Mouse (Mus musculus) testis, adult 2 months (tissue): Measurements from ENCODE around the gene Smarce1. TPM values are rescaled to one million over a fixed set of nuclear protein-coding genes. Genes with fewer than 3 reads are reported as not detected.
A peak's percentile ranks its signal among the peaks of the same experiment; 100 is the strongest.

Experiments
- H3K27ac ChIP-seq: fragments of 200-500 bp; 2 replicates; pipeline ENCODE4 v1.5.1; 2012; ENCODE audit warnings: low read depth, low read length; ENCODE audit not compliant: control insufficient read depth, insufficient read depth
- H3K27me3 ChIP-seq: fragments of 200-500 bp; 2 replicates; pipeline ENCODE4 v1.6.1; 2012; ENCODE audit warnings: mild to moderate bottlenecking, low read length, moderate library complexity; ENCODE audit not compliant: control insufficient read depth, insufficient read depth
- H3K36me3 ChIP-seq: fragments of 200-500 bp; 2 replicates; pipeline ENCODE4 v1.6.1; 2012; ENCODE audit warnings: mild to moderate bottlenecking, low read length; ENCODE audit not compliant: control insufficient read depth, insufficient read depth
- H3K4me1 ChIP-seq: fragments of 200-500 bp; 2 replicates; pipeline ENCODE4 v1.6.1; 2012; ENCODE audit warnings: low read length; ENCODE audit not compliant: control insufficient read depth, insufficient read depth
- H3K4me3 ChIP-seq: fragments of 200-500 bp; 2 replicates; pipeline ENCODE4 v1.5.1; 2012; ENCODE audit warnings: low read depth, mild to moderate bottlenecking, low read length, moderate library complexity, mixed read lengths; ENCODE audit not compliant: control insufficient read depth
- CTCF ChIP-seq: fragments of 200-500 bp; IDR thresholded peaks from 2 replicates; pipeline ENCODE4 v1.5.1; 2012; ENCODE audit warnings: low read depth, mild to moderate bottlenecking, inconsistent platforms, low read length, moderate library complexity; ENCODE audit not compliant: control insufficient read depth, insufficient read depth, insufficient replicate concordance
- POLR2A ChIP-seq: fragments of 200-500 bp; IDR thresholded peaks from 2 replicates; pipeline ENCODE4 v1.6.1; 2012; ENCODE audit warnings: low read depth, mild to moderate bottlenecking, inconsistent platforms, low read length, moderate library complexity; ENCODE audit not compliant: control insufficient read depth
- polyA plus RNA-seq: library from polyadenylated mRNA; depleted of rRNA; stranded (reverse); fragments of >200 nt; gene quantifications from 2 replicates; pipeline ENCODE4 v1.2.3, GENCODE M21; 2012; rRNA removed

Smarce1 gene
- 18.5 and 18.8 TPM in 2 replicates for polyA plus RNA-seq

DNA sequence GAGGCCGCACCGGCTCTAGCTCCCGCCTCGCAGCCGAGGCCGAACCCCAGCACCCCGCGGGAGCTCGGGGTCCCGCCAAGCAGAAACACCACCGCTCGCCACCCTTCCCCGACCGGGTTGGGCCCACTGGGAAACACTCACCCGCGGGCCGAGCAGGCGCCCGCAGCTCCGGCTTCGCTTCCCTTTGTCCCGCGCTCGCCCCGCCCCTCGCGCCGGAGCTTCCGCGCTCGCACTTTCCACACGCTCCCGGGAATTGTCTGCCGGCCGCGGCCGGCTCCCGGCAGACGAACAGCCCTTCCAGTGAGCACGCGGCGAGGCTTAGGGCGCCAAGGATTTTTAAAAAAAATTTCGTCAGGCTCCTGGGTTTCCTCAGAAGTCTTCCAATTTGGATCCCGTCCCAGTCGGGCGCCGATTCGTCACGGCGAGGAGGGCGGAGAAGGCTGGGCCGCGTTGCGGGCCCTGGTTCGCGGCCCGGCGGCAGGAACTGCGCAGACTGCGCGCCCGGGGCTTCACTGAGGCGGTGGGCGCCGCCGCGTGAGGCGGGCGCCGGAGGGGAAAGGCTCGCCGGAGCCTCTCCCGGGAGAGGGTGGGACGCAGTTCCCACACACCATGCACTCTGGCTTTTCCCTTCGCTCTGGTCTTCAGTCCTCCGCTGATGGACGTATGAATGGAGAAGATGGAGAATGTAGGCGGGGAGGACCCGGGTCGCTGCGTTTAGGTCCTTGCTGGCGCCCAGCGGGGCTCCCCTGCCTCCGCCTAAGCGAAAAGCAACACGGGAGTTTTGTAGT, at the start of gene Smarce1:
Gene Smarce1, minus strand, starts transcription at position 757 of the 788 bp plus-strand sequence.
- peak within 1 kb of the TSS; percentile 85 for H3K27ac ChIP-seq
- peaks cover 6% of the 10 kb centered on the region for H3K4me1 ChIP-seq
- peak within 1 kb of the TSS; percentile 93 for H3K4me3 ChIP-seq
- H3K27me3 ChIP-seq, result no peaks in the 10 kb centered on the region
- no peak; the same call in 1 of the 2 replicates for TF ChIP-seq POLR2A
- TF ChIP-seq CTCF, result no peak
- peaks cover 1% of the 10 kb centered on the region for H3K36me3 ChIP-seq

DNA sequence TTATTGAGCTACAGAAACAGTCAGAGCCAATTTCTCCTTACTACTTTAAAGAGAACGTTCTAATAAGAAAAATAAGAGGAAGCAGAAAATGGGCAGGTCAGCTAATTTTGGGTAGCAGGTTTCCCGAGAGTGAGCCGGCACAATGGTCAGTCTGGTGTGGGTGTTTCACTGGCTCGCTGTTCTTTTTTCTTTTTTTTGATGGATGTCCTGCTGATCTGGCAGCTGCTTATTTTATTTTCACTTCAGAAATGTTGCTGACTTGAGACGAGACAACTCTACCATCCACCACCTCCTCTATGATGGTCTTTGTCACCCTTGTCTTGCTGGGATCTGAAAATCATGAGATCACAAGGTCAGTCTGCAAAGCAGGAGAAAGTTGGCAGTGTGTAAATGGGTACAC, 49.2 kb upstream of the Smarce1 start:
- H3K4me3 ChIP-seq, result no peak overlapping the region
- H3K4me1 ChIP-seq, result no peaks in the 10 kb centered on the region
- H3K27me3 ChIP-seq, result no peaks in the 10 kb centered on the region
- TF ChIP-seq CTCF (no peak), POLR2A (no peak)
- H3K27ac ChIP-seq, result no peak overlapping the region
- no peaks in the 10 kb centered on the region for H3K36me3 ChIP-seq

DNA sequence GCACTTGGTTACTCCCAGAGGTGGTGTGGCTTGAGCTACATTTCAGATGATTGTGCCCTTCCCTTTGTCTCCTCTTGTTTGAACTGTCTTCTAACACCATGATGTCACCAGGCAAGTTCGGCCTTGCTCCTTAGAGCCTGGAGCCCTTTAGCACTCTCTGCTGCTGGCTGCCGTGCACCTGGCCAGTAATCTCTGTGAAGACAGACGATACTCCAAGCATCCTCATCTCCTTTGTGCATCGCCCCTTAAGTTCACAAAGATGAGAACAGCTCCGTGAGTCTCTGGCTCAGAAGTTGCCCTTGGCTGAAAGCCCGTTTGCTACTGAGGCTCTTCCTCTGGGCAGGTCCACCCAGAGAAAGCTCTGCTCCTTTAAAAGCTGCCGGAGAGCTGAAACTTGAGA, 46.0 kb upstream of the Smarce1 start:
- no peaks in the 10 kb centered on the region for H3K27me3 ChIP-seq
- no peak overlapping the region for H3K4me3 ChIP-seq
- TF ChIP-seq POLR2A (no peak), CTCF (no peak)
- no peaks in the 10 kb centered on the region for H3K36me3 ChIP-seq
- no peak overlapping the region for H3K27ac ChIP-seq
- no peaks in the 10 kb centered on the region for H3K4me1 ChIP-seq

DNA sequence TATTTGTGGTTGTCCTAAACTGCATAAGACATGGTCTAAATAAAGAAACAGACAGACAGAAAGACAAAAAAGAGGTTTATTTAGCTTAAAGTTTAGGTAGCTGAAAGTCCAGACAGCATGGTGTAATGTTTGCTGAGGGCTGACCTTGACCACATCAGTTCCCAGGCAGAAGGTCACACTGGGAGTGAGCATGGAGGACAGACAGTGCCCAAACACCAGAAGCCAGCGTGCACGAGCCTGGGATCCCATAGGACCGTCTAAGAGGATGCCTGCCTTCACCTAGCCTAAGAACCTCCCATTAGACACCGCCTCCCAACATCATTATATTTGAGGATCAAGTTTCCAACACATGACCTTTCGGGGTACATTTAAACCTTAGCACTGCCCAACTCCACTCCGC, 44.8 kb upstream of the Smarce1 start:
- TF ChIP-seq POLR2A (no peak), CTCF (no peak)
- H3K4me3 ChIP-seq, result no peak overlapping the region
- H3K27ac ChIP-seq, result no peak overlapping the region
- H3K4me1 ChIP-seq, result no peaks in the 10 kb centered on the region
- H3K36me3 ChIP-seq, result no peaks in the 10 kb centered on the region
- H3K27me3 ChIP-seq, result no peaks in the 10 kb centered on the region

DNA sequence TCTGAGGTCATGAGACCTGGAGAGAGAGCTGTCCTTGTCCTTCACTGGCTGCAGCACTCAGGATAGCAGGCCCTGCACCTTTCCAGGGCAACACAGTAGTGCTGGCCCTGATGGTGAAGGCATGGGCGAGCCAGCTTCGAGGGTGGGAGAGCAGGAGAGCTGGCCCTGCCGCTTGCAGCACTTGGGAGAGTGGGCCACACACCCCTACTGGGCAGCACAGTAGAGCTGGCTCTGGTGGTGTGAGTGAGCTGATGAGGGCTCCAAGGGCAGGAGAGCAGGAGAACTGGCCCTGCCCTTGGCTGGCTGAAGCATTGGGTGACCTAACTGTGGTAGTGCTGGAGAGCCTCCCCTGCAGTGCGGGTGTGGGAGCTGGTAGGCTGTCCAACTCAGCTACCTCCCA, 41.9 kb upstream of the Smarce1 start:
- Histone ChIP-seq H3K27ac (no peak overlapping the region), H3K4me3 (no peak overlapping the region), H3K36me3 (no peaks in the 10 kb centered on the region), H3K4me1 (no peaks in the 10 kb centered on the region), H3K27me3 (no peaks in the 10 kb centered on the region)
- TF ChIP-seq POLR2A (no peak), CTCF (no peak)

DNA sequence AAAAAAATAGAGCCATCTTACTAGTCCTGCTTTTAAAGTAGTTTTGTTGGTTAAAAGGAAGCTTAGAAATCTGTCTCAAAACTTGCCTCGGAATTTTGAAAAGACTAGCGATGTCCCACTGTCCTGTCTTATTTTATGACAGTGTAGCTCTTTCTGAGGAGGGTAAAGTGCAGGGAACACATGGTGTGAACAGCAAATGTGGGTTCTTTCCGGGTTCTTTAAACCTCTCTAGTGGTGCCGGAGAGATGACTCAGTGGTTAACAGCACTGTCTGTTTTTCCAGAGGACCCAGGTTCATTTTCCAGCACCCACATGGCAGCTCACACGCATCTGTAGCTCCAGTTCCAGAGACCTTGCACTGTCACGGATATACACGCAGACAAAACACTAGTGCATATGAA, 38.4 kb upstream of the Smarce1 start:
- no peaks in the 10 kb centered on the region for H3K27me3 ChIP-seq
- H3K4me1 ChIP-seq, result no peaks in the 10 kb centered on the region
- H3K27ac ChIP-seq, result no peak overlapping the region
- H3K4me3 ChIP-seq, result no peak overlapping the region
- H3K36me3 ChIP-seq, result no peaks in the 10 kb centered on the region
- no peak for TF ChIP-seq CTCF
- no peak for TF ChIP-seq POLR2A

DNA sequence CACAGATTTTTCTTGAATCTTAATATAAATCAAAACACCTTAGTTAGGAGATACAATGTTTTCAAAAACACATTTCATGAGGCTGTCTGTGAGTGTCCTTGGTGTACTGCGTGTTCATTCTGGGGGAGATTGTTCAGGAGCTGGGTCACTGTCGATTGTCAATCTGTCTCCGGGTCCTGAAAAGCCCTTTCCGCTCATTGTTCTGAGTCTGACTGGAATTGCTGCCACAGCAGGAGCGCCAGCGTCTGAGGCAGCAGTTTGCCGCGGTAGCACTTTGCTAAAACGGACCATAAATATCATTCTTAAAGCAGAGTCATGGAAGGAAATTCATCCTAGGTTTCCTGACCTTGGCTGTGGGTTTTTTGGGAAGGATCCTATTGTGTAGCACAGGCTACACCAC, 35.0 kb upstream of the Smarce1 start:
- Histone ChIP-seq H3K27ac (no peak overlapping the region), H3K4me1 (no peaks in the 10 kb centered on the region), H3K36me3 (no peaks in the 10 kb centered on the region), H3K27me3 (no peaks in the 10 kb centered on the region), H3K4me3 (no peak overlapping the region)
- no peak for TF ChIP-seq POLR2A
- no peak for TF ChIP-seq CTCF
